Mouse (Mus musculus) neural tube, embryonic 15.5 days (tissue): Measurements from ENCODE around the gene Lhb. TPM values are rescaled to one million over a fixed set of nuclear protein-coding genes. Genes with fewer than 3 reads are reported as not detected.

Experiments
- ATAC-seq: fragments of 200-750 bp; cut with Nextera tagmentation; 2 replicates; pipeline ENCODE4 v1.8.0; 2017; ENCODE audit warnings: mild to moderate bottlenecking, moderate TSS enrichment, moderate library complexity; ENCODE audit not compliant: low FRiP score
- H3K27ac ChIP-seq: fragments of 300-500 bp; sonication (generic); replicated peaks from 2 replicates; pipeline ENCODE4 v1.5.1; 2015; ENCODE audit warnings: mild to moderate bottlenecking, inconsistent platforms
- H3K27me3 ChIP-seq: fragments of 300-500 bp; sonication (generic); replicated peaks from 2 replicates; pipeline ENCODE4 v1.6.1; 2015; ENCODE audit warnings: inconsistent platforms
- H3K36me3 ChIP-seq: fragments of 300-500 bp; sonication (generic); 2 replicates; pipeline ENCODE4 v1.6.1; 2015; ENCODE audit warnings: inconsistent platforms
- H3K4me1 ChIP-seq: fragments of 300-500 bp; sonication (generic); 2 replicates; pipeline ENCODE4 v1.6.1; 2015; ENCODE audit warnings: inconsistent platforms
- H3K4me2 ChIP-seq: fragments of 300-500 bp; sonication (generic); 2 replicates; pipeline ENCODE4 v1.6.1; 2015; ENCODE audit warnings: inconsistent platforms, mild to moderate bottlenecking, moderate library complexity
- H3K4me3 ChIP-seq: fragments of 300-500 bp; sonication (generic); replicated peaks from 2 replicates; pipeline ENCODE4 v1.5.1; 2015; ENCODE audit warnings: mild to moderate bottlenecking, inconsistent platforms
- H3K9ac ChIP-seq: fragments of 300-500 bp; sonication (generic); replicated peaks from 2 replicates; pipeline ENCODE4 v1.6.1; 2015; ENCODE audit warnings: mild to moderate bottlenecking, inconsistent platforms
- H3K9me3 ChIP-seq: fragments of 300-500 bp; sonication (generic); replicated peaks from 2 replicates; pipeline ENCODE4 v1.6.1; 2016; ENCODE audit warnings: inconsistent platforms
- WGBS: fragments of 180-500 bp; shearing (Covaris S2); methylation state at CpG from one replicate; pipeline ENCODE4 v1.1.7; 2015; ENCODE audit warnings: mixed read lengths; 5-methylcytosine and 5-hydroxymethylcytosine counted together
- polyA plus RNA-seq: library from polyadenylated mRNA; unstranded; fragments of >200 nt; fragmentation: Nextera tagmentation; extraction: Ambion mirVana; gene quantifications from 2 replicates; pipeline ENCODE4 v1.2.1, GENCODE M21; 2015

The Lhb gene
- polyA plus RNA-seq, 1 experiment from 2014 or later, result 0.24 TPM

DNA sequence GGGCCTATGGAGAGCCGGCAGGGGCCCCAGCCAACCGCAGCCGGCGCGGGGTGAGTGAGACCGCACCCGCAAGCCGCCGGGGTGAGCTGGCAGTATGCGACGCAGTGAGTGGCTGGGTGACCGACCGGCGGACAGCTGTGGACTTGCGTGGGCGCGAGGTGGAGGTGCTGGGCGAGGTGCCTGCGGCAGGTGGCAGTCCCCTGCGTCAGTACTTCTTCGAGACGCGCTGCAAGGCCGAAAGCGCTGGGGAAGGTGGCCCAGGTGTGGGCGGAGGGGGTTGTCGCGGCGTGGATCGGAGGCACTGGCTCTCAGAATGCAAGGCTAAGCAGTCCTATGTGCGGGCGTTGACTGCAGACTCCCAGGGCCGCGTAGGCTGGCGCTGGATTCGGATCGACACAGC is 5.0 kb upstream of the Lhb start:
- H3K4me1 ChIP-seq, result peaks cover 20% of the 10 kb centered on the region
- H3K9ac ChIP-seq, result no peak overlapping the region
- H3K9me3 ChIP-seq, result no peaks in the 10 kb centered on the region
- 0 out of 2 replicates have a peak overlapping the region, but pooled peaks have one; percentile 5 for H3K4me3 ChIP-seq
- ATAC-seq, result no peak
- H3K27me3 ChIP-seq, result peaks cover 98% of the 10 kb centered on the region
- peaks cover under 1% of the 10 kb centered on the region; the same call in 1 of the 2 replicates for H3K36me3 ChIP-seq
- 13% methylated on average over 37 of the region's 37 CpGs for WGBS
- H3K4me2 ChIP-seq, result peak overlapping the region; percentile 34
- H3K27ac ChIP-seq, result no peak overlapping the region

DNA sequence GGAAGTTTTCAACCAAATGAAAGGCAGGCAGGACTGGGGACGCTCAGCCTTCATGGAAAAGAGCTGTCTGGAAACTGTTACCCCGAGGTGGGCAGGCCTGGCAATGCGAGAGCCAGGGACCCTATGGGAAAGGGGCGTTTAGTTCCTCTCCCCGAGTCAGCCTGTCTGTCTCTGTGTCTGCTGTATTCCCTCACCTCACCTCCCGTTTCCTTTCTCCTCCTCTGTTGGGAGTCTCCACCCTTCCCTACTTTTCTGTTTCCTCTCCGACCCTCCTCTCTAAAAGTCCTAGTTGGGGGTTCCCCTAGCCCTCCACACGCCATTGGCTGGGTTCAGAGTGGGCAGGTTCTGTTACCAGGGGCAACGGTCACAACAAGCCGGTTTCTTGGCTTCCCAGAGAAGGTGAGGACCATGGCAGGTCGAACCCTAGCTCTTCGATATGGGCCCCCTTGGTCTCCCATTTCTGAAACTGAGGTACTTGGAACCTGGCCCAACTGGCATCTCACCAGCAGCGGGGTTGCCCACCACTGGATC is 2.6 kb upstream of the Lhb start:
- H3K9me3 ChIP-seq, result no peaks in the 10 kb centered on the region
- ATAC-seq, result no peak
- H3K4me3 ChIP-seq, result no peak overlapping the region
- H3K4me2 ChIP-seq, result no peak overlapping the region
- H3K9ac ChIP-seq, result no peak overlapping the region
- no peak overlapping the region for H3K27ac ChIP-seq
- peaks cover 20% of the 10 kb centered on the region for H3K4me1 ChIP-seq
- H3K36me3 ChIP-seq, result peaks cover 25% of the 10 kb centered on the region
- H3K27me3 ChIP-seq, result peaks cover 89% of the 10 kb centered on the region
- WGBS, result 13% methylated on average over 13 of the region's 13 CpGs

DNA sequence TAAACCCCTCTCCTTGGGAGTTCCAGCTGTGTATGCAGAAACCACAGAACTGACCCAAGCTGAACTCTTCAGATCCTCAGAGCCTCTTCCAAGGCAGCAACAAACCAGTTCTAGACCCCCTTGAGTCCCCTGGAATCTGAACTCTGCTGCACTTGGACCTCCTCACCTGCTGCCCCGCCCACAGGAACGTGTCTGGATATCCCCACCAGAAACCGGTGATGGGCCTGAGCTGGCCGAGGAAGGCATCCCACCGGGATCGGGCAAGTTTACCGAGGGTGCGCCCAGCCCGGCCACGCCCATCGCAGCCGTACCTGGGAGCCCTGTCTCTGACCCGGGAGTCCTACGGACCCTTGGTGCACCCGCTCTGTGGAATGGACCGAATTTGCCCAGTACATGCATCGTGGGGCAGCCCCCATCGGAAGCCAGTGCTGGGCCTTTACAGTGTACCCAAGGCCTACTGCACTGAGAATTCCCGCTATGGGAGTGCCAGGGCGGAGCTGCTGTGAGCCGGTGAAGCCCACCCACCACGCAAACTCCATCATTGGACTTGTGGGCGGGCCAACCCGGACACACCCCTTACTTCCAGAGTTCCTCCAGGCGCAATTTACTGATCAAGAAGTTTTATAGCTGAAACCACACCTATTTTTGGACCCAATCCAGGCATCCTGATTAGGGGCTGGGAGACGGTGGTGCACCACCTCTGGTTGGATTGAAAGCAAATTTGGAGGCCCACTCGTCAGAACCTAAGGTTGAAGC is 583 bp upstream of the Lhb start:
- peaks cover 45% of the 10 kb centered on the region for H3K36me3 ChIP-seq
- no peak overlapping the region for H3K9ac ChIP-seq
- no peak for ATAC-seq
- no peak overlapping the region for H3K4me2 ChIP-seq
- H3K4me1 ChIP-seq, result peaks cover 6% of the 10 kb centered on the region
- H3K9me3 ChIP-seq, result no peaks in the 10 kb centered on the region
- H3K27ac ChIP-seq, result no peak overlapping the region
- H3K4me3 ChIP-seq, result no peak overlapping the region
- peaks cover 69% of the 10 kb centered on the region for H3K27me3 ChIP-seq
- 11% methylated on average over 27 of the region's 27 CpGs for WGBS

DNA sequence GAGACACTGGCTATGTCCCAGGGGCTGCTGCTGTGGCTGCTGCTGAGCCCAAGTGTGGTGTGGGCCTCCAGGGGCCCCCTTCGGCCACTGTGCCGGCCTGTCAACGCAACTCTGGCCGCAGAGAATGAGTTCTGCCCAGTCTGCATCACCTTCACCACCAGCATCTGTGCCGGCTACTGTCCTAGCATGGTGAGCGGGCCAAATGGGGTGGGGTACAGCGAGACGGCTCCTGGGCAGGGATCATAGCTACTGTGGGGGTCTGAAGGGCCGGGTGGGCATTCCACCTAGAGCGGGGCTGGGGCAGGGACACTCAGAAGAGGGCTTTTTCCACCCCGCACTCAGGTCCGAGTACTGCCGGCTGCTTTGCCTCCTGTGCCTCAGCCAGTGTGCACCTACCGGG is 574 bp downstream of the Lhb start:
- H3K9ac ChIP-seq, result no peak overlapping the region
- 93% methylated on average over 14 of the region's 14 CpGs for WGBS
- H3K27ac ChIP-seq, result no peak overlapping the region
- no peak overlapping the region for H3K4me3 ChIP-seq
- H3K27me3 ChIP-seq, result peaks cover 57% of the 10 kb centered on the region
- H3K4me1 ChIP-seq, result no peaks in the 10 kb centered on the region
- H3K36me3 ChIP-seq, result peaks cover 54% of the 10 kb centered on the region
- H3K4me2 ChIP-seq, result no peak overlapping the region
- ATAC-seq, result no peak
- no peaks in the 10 kb centered on the region for H3K9me3 ChIP-seq

DNA sequence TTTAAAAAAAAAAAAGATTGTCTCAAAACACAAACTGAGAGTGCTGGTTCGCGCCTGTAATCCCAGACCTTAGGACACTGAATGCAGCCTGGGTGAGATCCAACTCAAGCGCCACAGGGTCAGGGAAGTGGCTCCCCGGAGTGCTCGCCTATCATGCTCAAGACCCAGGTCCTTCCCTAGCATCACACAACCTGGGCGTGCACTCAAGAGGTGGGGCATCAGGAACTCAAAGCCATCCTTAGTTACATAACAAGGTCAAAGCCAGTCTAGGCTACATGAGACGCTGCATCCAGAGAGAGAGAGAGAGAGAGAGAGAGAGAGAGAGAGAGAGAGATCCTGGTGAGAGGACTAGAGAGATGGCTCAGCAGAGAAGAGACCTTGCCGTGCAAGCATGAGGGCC is 5.9 kb downstream of the Lhb start:
- Histone ChIP-seq H3K9ac (no peak overlapping the region), H3K4me2 (no peak overlapping the region), H3K36me3 (peaks cover 95% of the 10 kb centered on the region), H3K27me3 (peaks cover 4% of the 10 kb centered on the region), H3K9me3 (no peaks in the 10 kb centered on the region), H3K4me1 (0 out of 2 replicates have a peak, but pooled peaks cover 2% of the 10 kb centered on the region), H3K27ac (no peak overlapping the region), H3K4me3 (no peak overlapping the region)
- no peak for ATAC-seq
- WGBS, result 94% methylated on average over 8 of the region's 8 CpGs

DNA sequence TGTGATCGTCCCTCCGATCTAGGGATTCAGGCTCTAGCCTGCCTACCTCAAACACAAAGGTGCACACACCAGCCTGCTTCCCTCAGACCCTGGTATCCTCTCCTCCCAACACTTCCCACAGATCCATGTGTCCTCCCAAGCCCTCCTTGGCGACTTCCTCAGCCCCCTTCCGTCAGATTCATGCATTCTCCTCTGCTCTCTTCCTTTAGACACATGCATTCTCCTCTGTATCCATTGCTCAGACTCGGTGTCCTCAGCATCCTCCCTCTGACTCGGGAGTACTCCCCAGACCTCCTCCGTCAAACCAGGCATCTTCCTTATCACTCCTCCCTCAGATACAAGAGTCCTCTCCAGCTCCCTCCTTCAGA is 13.2 kb downstream of the Lhb start:
- H3K36me3 ChIP-seq, result peaks cover 29% of the 10 kb centered on the region
- WGBS, result under 1% methylated on average over 7 of the region's 7 CpGs
- no peaks in the 10 kb centered on the region for H3K27me3 ChIP-seq
- peak overlapping the region; percentile 86 for H3K9ac ChIP-seq
- H3K4me2 ChIP-seq, result peak overlapping the region; percentile 98
- peak overlapping the region; percentile 89 for H3K27ac ChIP-seq
- no peaks in the 10 kb centered on the region for H3K9me3 ChIP-seq
- peak overlapping the region; percentile 84 for H3K4me3 ChIP-seq
- peaks cover 48% of the 10 kb centered on the region for H3K4me1 ChIP-seq
- ATAC-seq, result 0 out of 2 replicates have a peak, but pooled peaks have one; percentile 0

DNA sequence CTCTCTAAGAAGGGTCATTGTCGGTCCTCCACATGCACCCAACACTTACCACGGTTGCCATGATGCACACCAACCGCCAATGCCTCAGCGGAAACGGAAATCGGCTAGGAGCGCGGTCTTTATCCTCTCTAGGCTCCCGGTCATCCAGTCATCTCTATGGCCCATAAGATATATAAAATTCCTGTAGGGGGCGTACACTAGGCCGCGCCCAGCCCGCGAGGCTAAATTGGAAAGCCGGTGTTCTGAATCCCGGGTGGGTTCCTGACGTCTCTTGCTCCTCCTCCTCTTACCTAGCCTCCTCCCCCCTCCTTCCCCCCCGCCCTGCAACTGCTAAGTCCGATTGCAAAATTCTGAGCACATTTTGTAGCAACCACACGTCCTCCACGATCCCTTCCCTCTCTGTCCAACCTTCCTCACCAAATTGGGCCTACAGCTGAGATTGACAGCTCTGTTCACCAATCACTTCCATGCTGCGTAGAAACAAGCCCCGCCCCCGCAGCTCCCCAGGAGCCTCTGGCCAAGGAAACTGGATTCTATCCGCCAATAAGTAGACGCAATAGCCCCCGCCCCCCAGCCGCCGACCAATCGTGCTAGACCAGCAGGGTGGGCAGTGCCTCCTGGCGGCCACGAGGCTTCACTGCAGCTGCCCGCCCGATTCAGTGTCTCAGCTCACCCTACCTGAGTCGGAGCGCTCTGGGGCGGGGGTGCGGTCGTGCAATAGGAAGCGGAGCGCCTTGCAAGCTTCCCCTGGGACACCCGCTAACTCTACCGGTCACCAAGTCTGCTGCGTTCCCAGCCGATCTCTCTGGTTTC is 13.8 kb downstream of the Lhb start, which contains the start of gene Gys1:
Gene Gys1 (plus strand): TSS at position 642 of the 813 bp plus-strand sequence.
- peaks cover 24% of the 10 kb centered on the region; the same call in 1 of the 2 replicates for H3K36me3 ChIP-seq
- under 1% methylated on average over 45 of the region's 45 CpGs for WGBS
- H3K4me1 ChIP-seq, result peaks cover 48% of the 10 kb centered on the region
- peak within 1 kb of the TSS; percentile 84 for H3K4me3 ChIP-seq
- no peaks in the 10 kb centered on the region for H3K9me3 ChIP-seq
- H3K27ac ChIP-seq, result peak within 1 kb of the TSS; percentile 89
- H3K27me3 ChIP-seq, result no peaks in the 10 kb centered on the region
- peak; percentile 97 for ATAC-seq
- H3K4me2 ChIP-seq, result peak within 1 kb of the TSS; percentile 98
- peak within 1 kb of the TSS; percentile 86 for H3K9ac ChIP-seq

DNA sequence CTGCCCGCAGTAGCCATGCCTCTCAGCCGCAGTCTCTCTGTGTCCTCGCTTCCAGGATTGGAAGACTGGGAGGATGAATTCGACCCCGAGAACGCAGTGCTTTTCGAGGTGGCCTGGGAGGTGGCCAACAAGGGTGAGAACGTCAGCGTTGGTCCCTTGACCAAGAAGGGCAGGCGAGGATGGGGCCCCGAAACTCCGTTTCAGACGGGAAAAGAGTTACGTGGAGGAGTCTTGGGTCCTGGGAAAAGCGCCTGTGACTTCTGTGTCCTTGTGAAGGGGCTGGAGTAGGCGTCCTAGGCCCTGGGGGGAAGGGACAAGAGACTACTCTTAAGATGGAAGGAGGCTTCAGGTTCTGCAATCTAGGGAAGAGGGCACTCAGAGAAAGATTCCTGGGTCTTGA is 14.4 kb downstream of the Lhb start:
- Histone ChIP-seq H3K36me3 (0 out of 2 replicates have a peak, but pooled peaks cover 18% of the 10 kb centered on the region), H3K9me3 (no peaks in the 10 kb centered on the region), H3K4me2 (peak overlapping the region; percentile 98), H3K27ac (peak overlapping the region; percentile 80), H3K4me3 (peak overlapping the region; percentile 84), H3K4me1 (peaks cover 48% of the 10 kb centered on the region), H3K27me3 (no peaks in the 10 kb centered on the region), H3K9ac (peak overlapping the region; percentile 76)
- ATAC-seq, result peak; percentile 23; the same call in 1 of the 2 replicates
- WGBS, result 3% methylated on average over 16 of the region's 16 CpGs

DNA sequence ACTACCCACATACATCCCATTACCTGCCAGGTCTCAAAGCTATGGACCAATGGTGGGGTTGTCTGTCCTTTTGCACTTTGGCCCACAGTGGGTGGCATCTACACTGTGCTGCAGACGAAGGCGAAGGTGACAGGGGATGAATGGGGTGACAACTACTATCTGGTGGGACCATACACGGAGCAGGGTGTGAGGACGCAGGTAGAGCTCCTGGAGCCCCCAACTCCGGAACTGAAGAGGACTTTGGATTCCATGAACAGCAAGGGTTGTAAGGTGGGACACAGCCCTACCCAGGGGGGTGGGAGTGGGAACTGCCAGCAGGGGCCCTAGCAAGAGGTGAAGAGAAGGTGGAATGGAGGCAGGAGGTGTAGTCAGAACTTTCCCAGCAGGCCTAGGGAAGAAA is 15.8 kb downstream of the Lhb start:
- H3K27me3 ChIP-seq, result no peaks in the 10 kb centered on the region
- H3K9ac ChIP-seq, result no peak overlapping the region
- peak overlapping the region; percentile 98 for H3K4me2 ChIP-seq
- H3K9me3 ChIP-seq, result no peaks in the 10 kb centered on the region
- 91% methylated on average over 5 of the region's 5 CpGs for WGBS
- H3K4me3 ChIP-seq, result 0 out of 2 replicates have a peak overlapping the region, but pooled peaks have one; percentile 1
- no peak overlapping the region for H3K27ac ChIP-seq
- ATAC-seq, result no peak
- peaks cover 47% of the 10 kb centered on the region for H3K4me1 ChIP-seq
- H3K36me3 ChIP-seq, result 0 out of 2 replicates have a peak, but pooled peaks cover 13% of the 10 kb centered on the region

DNA sequence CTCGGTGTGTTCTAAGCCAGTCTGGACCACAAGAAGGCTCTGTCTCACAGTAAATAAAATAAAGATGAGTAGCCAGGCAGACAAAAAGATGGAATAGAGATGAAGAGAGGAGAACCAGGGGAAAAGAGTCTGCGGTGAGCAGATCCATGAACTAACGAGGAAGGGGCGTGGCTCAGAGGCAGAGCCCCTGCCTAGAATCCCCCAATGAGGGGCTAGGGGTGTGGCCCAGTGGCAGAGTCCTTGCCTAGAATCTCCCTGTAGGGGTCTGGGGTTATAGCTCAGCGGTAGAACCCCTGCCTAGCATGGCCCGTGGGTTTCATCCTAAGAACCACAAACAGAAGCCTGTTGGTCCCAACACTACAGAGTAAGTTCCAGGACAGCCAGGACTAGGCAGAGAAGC is 16.4 kb downstream of the Lhb start:
- Histone ChIP-seq H3K9ac (no peak overlapping the region), H3K27ac (no peak overlapping the region), H3K4me1 (peaks cover 44% of the 10 kb centered on the region), H3K9me3 (no peaks in the 10 kb centered on the region), H3K36me3 (0 out of 2 replicates have a peak, but pooled peaks cover 8% of the 10 kb centered on the region), H3K4me2 (no peak overlapping the region), H3K4me3 (no peak overlapping the region), H3K27me3 (no peaks in the 10 kb centered on the region)
- WGBS, result 39% methylated on average over 6 of the region's 6 CpGs
- ATAC-seq, result no peak

DNA sequence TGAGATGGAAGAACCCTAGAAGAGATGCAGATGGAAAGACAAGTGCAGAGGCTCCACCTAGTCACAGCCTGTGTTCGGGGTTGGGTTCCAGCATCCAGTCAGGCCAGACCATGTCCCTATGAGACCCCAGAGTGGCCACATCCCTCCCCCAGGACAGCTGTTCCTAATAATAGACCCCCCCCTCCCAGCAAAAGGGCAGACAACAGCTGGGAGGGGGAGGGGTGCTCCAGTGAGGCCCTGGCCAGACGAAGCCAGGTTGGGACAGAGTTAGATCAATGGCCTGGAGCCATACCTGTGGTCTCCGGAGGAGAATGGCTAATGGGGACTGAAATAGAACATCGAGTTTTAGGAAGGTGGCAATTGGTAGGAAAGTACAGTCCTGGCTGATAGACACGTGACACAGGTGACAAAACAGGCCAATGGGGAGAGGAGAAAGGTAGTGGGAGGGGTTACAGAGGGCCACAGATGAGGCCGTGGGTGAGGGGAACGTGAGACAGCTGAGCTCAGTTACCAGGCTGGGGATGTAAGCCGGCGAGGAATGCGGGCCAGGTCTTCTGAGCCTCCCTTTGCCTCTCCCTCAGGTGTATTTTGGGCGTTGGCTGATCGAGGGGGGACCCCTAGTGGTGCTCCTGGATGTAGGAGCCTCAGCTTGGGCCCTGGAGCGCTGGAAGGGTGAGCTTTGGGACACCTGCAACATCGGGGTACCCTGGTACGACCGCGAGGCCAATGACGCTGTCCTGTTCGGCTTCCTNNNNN is 17.1 kb downstream of the Lhb start, which contains the start of gene Ruvbl2:
Gene Ruvbl2 (minus strand): TSS at position 576 of the 756 bp plus-strand sequence.
- Histone ChIP-seq H3K4me1 (peaks cover 43% of the 10 kb centered on the region), H3K9me3 (no peaks in the 10 kb centered on the region), H3K36me3 (peaks cover 12% of the 10 kb centered on the region), H3K4me2 (peak within 1 kb of the TSS; percentile 30), H3K9ac (no peak within 1 kb of the TSS), H3K4me3 (no peak within 1 kb of the TSS), H3K27me3 (no peaks in the 10 kb centered on the region), H3K27ac (no peak within 1 kb of the TSS)
- ATAC-seq, result no peak
- 21% methylated on average over 19 of the region's 19 CpGs for WGBS
